Mouse (Mus musculus) macrophage (primary cell): ENCODE data around the gene Fut4. TPM values are rescaled to one million over a fixed set of nuclear protein-coding genes. Genes with fewer than 3 reads are reported as not detected.
"Not testable (repeated sequence)": the region's sequence is repeated elsewhere in the genome, so short reads cannot be mapped to it uniquely, and the experiment has no call there.

ENCODE experiments used
- H3K27ac ChIP-seq: fragments of 350-480 bp; formaldehyde crosslinking; 2 replicates; pipeline ENCODE4 v1.9.0; 2021
- H3K36me3 ChIP-seq: fragments of 350-480 bp; formaldehyde crosslinking; 2 replicates; pipeline ENCODE4 v1.9.0; 2021; ENCODE audit errors: inconsistent target
- H3K4me3 ChIP-seq: fragments of 350-480 bp; formaldehyde crosslinking; 2 replicates; pipeline ENCODE4 v1.9.0; 2021; ENCODE audit errors: inconsistent target
- H3K79me2 ChIP-seq: fragments of 350-480 bp; formaldehyde crosslinking; 2 replicates; pipeline ENCODE4 v1.9.0; 2021; ENCODE audit errors: inconsistent target
- WGBS: methylation state at CpG from one replicate; pipeline ENCODE4 v1.1.7; 2026; ENCODE audit warnings: inconsistent platforms; ENCODE audit not compliant: missing documents; 5-methylcytosine and 5-hydroxymethylcytosine counted together
- polyA plus RNA-seq: library from polyadenylated mRNA; stranded (reverse); fragments of 250-400 nt; gene quantifications from 3 replicates; pipeline ENCODE4 v1.2.4, GENCODE M21; 2018; ENCODE audit warnings: inconsistent platforms

Fut4 gene
- polyA plus RNA-seq, 1 experiment from 2014 or later = 1.5 TPM

- H3K36me3 ChIP-seq = no peaks in the 10 kb centered on the region
- WGBS = 86% methylated on average over 13 of the region's 13 CpGs
- H3K4me3 ChIP-seq = no peak overlapping the region
- no peak overlapping the region for H3K27ac ChIP-seq
- no peaks in the 10 kb centered on the region for H3K79me2 ChIP-seq
Measured at GRCm38 (mm10) chr9:14705321-14706162, 46.7 kb downstream of the Fut4 start.

- H3K36me3 ChIP-seq = not testable (repeated sequence)
Measured at GRCm38 (mm10) chr9:14700795-14701194, 51.4 kb downstream of the Fut4 start.

GRCm38 (mm10) chr9:14699288-14699640, 52.9 kb downstream of the Fut4 start:
- Histone ChIP-seq H3K27ac (no peak overlapping the region), H3K4me3 (no peak overlapping the region), H3K36me3 (no peaks in the 10 kb centered on the region), H3K79me2 (no peaks in the 10 kb centered on the region)
- 38% methylated on average over 6 of the region's 7 CpGs for WGBS

More at GRCm38 (mm10) chr9:14700795-14701194, 51.4 kb downstream of the Fut4 start:
- WGBS = 100% methylated on average over 1 of the region's 1 CpGs
- not testable (repeated sequence) for H3K79me2 ChIP-seq, H3K4me3 ChIP-seq, H3K27ac ChIP-seq

- H3K79me2 ChIP-seq = no peaks in the 10 kb centered on the region
- H3K27ac ChIP-seq = no peak overlapping the region
- H3K4me3 ChIP-seq = no peak overlapping the region
- no peaks in the 10 kb centered on the region for H3K36me3 ChIP-seq
- WGBS = 54% methylated on average over 9 of the region's 12 CpGs
Measured at GRCm38 (mm10) chr9:14698582-14699287, 53.5 kb downstream of the Fut4 start.

Other genes starting within 250 kb of the Fut4 start
- 0.06 to 0.30 TPM (median 0.08 TPM) in 3 replicates for gene Amotl1, start 107.3 kb downstream of the Fut4 start, polyA plus RNA-seq
- gene Piwil4, start 11.7 kb downstream of the Fut4 start, polyA plus RNA-seq = 0.06 to 0.15 TPM (median 0.13 TPM) in 3 replicates
- gene 1700012B09Rik, start 18.6 kb upstream of the Fut4 start, polyA plus RNA-seq = not detected in 3 replicates
- 8.0 to 17.7 TPM (median 12.2 TPM) in 3 replicates for gene Mre11a, start 32.3 kb upstream of the Fut4 start, polyA plus RNA-seq
- 16.6 to 22.0 TPM (median 20.0 TPM) in 3 replicates for gene Ankrd49, start 32.5 kb upstream of the Fut4 start, polyA plus RNA-seq
- gene Gpr83, start 107.8 kb upstream of the Fut4 start, polyA plus RNA-seq = 0.03 TPM in 1 of 3 replicates, not detected in the others
- gene Izumo1r, start 151.6 kb upstream of the Fut4 start, polyA plus RNA-seq = not detected in 3 replicates